Mouse (Mus musculus) brain, embryonic 14.5 days (tissue): ENCODE results near the gene Clspn.

Source experiments
- CTCF ChIP-seq: fragments of 200-500 bp; IDR thresholded peaks from 2 replicates; pipeline ENCODE4 v1.5.1; 2012; ENCODE audit warnings: inconsistent platforms, mild to moderate bottlenecking, moderate library complexity, borderline replicate concordance; ENCODE audit not compliant: insufficient read depth, insufficient read length; ENCODE audit errors: extremely low read depth
- POLR2A ChIP-seq: fragments of 200-500 bp; IDR thresholded peaks from 2 replicates; pipeline ENCODE4 v1.6.1; 2012; ENCODE audit warnings: mild to moderate bottlenecking, inconsistent platforms, borderline replicate concordance; ENCODE audit not compliant: poor library complexity, insufficient read depth, insufficient read length, severe bottlenecking; ENCODE audit errors: extremely low read depth

- TF ChIP-seq CTCF (no peak), POLR2A (no peak)
These were observed 75.9 kb downstream of the Clspn start for GRCm38 (mm10) chr4:126632668-126633067.
